Mouse (Mus musculus): ENCODE results near the gene Tctex1d1. TPM values are rescaled to one million over a fixed set of nuclear protein-coding genes. Genes with fewer than 3 reads are reported as not detected.

Gene Tctex1d1
- polyA plus RNA-seq, 1 experiment from 2014 or later: 0.37 TPM

DNA sequence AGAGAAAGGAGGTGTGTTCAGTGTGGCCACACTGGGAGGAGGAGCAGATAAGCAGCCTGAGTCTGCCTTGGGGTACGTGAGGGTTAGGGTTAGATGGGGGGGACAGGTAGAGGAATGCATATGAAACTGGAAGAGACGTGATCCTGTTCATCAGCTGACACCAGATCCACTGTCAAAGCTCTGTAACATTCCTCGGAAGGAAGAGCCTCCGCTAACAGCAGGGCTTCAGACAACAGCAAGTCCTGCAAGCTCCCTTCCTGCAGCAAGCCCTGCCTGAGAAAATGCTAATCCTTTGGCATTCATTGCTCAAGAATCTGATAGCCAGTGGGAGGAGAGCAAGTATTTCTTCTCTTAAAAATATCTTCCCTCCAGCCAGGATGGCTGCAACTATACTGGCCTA, 35.1 kb downstream of the Tctex1d1 start:
- H3K4me2 ChIP-seq (ENCODE audit: low read depth, severe bottlenecking): no peak overlapping the region

GRCm38 (mm10) chr4:103026621-103027020, 48.2 kb downstream of the Tctex1d1 start, which contains the start of gene Insl5:
Gene Insl5 (minus strand): TSS chr4:103026842.
- 67% methylated on average over 4 of the region's 4 CpGs for WGBS
- no peak within 1 kb of the TSS for H3K27ac ChIP-seq (replicated peaks; ENCODE audit: low read depth, low read length)
- H3K27me3 ChIP-seq (ENCODE audit: control insufficient read depth, insufficient read depth, low read length): no peaks in the 10 kb centered on the region
- H3K9ac ChIP-seq (ENCODE audit: low read length): no peak within 1 kb of the TSS
- no peak for DNase-seq (ENCODE audit: low spot score)
- no peak within 1 kb of the TSS for H3K4me3 ChIP-seq (ENCODE audit: low read depth, low read length)
- H3K9me3 ChIP-seq (ENCODE audit: control insufficient read depth, low read length): no peaks in the 10 kb centered on the region
- no peak for ATAC-seq (ENCODE audit: insufficient number of reproducible peaks, low FRiP score, low TSS enrichment, low read depth)
- H3K36me3 ChIP-seq (ENCODE audit: control insufficient read depth, insufficient read depth, low read length): no peaks in the 10 kb centered on the region
- H3K4me2 ChIP-seq (ENCODE audit: low read depth, severe bottlenecking): no peak within 1 kb of the TSS
- H3K4me1 ChIP-seq (ENCODE audit: control insufficient read depth, insufficient read depth, low read length): no peaks in the 10 kb centered on the region

More for the DNA sequence above, 35.1 kb downstream of the Tctex1d1 start:
- Histone ChIP-seq H3K36me3 (ENCODE audit: control insufficient read depth, insufficient read depth, low read length) (no peaks in the 10 kb centered on the region), H3K4me3 (ENCODE audit: low read depth, low read length) (no peak overlapping the region), H3K27ac (replicated peaks; ENCODE audit: low read depth, low read length) (no peak overlapping the region), H3K9me3 (ENCODE audit: control insufficient read depth, low read length) (no peaks in the 10 kb centered on the region), H3K27me3 (ENCODE audit: control insufficient read depth, insufficient read depth, low read length) (no peaks in the 10 kb centered on the region), H3K9ac (ENCODE audit: low read length) (no peak overlapping the region), H3K4me1 (ENCODE audit: control insufficient read depth, insufficient read depth, low read length) (peaks cover 9% of the 10 kb centered on the region)
- no peak for ATAC-seq (ENCODE audit: insufficient number of reproducible peaks, low FRiP score, low TSS enrichment, low read depth)
- WGBS: 14% methylated on average over 4 of the region's 4 CpGs
- no peak for DNase-seq (ENCODE audit: low spot score)

- H3K9me3 ChIP-seq (ENCODE audit: control insufficient read depth, low read length): no peaks in the 10 kb centered on the region
- H3K4me1 ChIP-seq (ENCODE audit: control insufficient read depth, insufficient read depth, low read length): no peaks in the 10 kb centered on the region
- no peaks in the 10 kb centered on the region for H3K27me3 ChIP-seq (ENCODE audit: control insufficient read depth, insufficient read depth, low read length)
- no peak overlapping the region for H3K4me2 ChIP-seq (ENCODE audit: low read depth, severe bottlenecking)
- H3K27ac ChIP-seq (replicated peaks; ENCODE audit: low read depth, low read length): no peak overlapping the region
- DNase-seq (ENCODE audit: low spot score) (no peak), ATAC-seq (ENCODE audit: insufficient number of reproducible peaks, low FRiP score, low TSS enrichment, low read depth) (no peak)
- H3K4me3 ChIP-seq (ENCODE audit: low read depth, low read length): no peak overlapping the region
- H3K36me3 ChIP-seq (ENCODE audit: control insufficient read depth, insufficient read depth, low read length): no peaks in the 10 kb centered on the region
- H3K9ac ChIP-seq (ENCODE audit: low read length): no peak overlapping the region
- WGBS: 73% methylated on average over 7 of the region's 7 CpGs
Measured at GRCm38 (mm10) chr4:103027745-103028144, 49.3 kb downstream of the Tctex1d1 start.

DNA sequence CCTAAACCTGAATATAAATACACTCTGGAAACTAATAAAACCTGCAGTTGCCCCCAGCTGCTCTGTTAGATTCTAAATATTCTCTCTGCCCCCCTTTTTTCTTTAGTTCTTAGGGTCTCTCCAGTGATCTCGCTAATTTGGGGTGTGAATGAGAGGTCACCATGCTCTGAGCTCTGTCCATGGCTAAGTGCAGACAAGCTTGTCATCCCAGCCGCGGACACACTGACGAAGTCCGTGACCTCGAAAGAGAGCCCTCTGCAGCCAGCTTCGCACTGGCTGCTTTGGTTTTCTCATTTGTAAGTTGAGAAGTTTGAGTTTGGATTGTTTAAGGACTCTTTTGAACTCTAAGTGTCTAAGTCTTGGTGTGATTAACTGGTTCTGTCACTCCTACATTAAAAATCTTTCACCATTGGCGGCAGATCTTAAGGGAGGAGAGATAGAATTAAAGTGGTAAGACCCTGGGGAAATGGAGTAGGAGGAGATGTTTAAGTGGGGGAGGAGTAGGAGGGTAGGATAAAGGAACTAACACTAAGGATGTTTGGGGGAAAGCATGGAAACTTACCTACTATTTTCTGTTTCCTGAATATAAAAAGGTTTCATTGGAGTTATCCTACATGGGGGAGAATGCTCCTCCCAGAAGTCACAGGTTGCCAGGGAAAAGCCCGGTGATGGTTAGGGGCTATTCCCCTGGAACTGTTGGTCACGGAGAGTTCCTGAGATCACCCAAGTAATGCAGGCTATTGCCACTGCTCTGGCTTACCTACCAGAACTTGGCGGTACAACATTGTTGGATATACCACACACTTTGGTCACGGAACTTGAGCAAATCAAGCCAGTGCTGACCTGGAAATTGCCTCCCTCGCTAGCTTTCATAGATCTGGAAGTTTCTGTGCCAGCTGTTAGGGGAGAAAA, 50.0 kb downstream of the Tctex1d1 start:
- H3K4me3 ChIP-seq (ENCODE audit: low read depth, low read length): no peak overlapping the region
- H3K36me3 ChIP-seq (ENCODE audit: control insufficient read depth, insufficient read depth, low read length): no peaks in the 10 kb centered on the region
- H3K4me2 ChIP-seq (ENCODE audit: low read depth, severe bottlenecking): no peak overlapping the region
- no peaks in the 10 kb centered on the region for H3K27me3 ChIP-seq (ENCODE audit: control insufficient read depth, insufficient read depth, low read length)
- no peak for ATAC-seq (ENCODE audit: insufficient number of reproducible peaks, low FRiP score, low TSS enrichment, low read depth)
- no peaks in the 10 kb centered on the region for H3K9me3 ChIP-seq (ENCODE audit: control insufficient read depth, low read length)
- no peak overlapping the region for H3K27ac ChIP-seq (replicated peaks; ENCODE audit: low read depth, low read length)
- WGBS: 65% methylated on average over 13 of the region's 13 CpGs
- DNase-seq (ENCODE audit: low spot score): no peak
- no peaks in the 10 kb centered on the region for H3K4me1 ChIP-seq (ENCODE audit: control insufficient read depth, insufficient read depth, low read length)
- H3K9ac ChIP-seq (ENCODE audit: low read length): no peak overlapping the region

- no peaks in the 10 kb centered on the region for H3K36me3 ChIP-seq (ENCODE audit: control insufficient read depth, insufficient read depth, low read length)
- H3K4me1 ChIP-seq (ENCODE audit: control insufficient read depth, insufficient read depth, low read length): peaks cover 3% of the 10 kb centered on the region; the same call in 1 of the 2 replicates
- no peak overlapping the region for H3K27ac ChIP-seq (replicated peaks; ENCODE audit: low read depth, low read length)
- DNase-seq (ENCODE audit: low spot score) (no peak), ATAC-seq (ENCODE audit: insufficient number of reproducible peaks, low FRiP score, low TSS enrichment, low read depth) (no peak)
- no peak overlapping the region for H3K9ac ChIP-seq (ENCODE audit: low read length)
- no peaks in the 10 kb centered on the region for H3K9me3 ChIP-seq (ENCODE audit: control insufficient read depth, low read length)
- no peaks in the 10 kb centered on the region for H3K27me3 ChIP-seq (ENCODE audit: control insufficient read depth, insufficient read depth, low read length)
- H3K4me2 ChIP-seq (ENCODE audit: low read depth, severe bottlenecking): no peak overlapping the region
- no peak overlapping the region for H3K4me3 ChIP-seq (ENCODE audit: low read depth, low read length)
- 53% methylated on average over 14 of the region's 14 CpGs for WGBS
Measured at GRCm38 (mm10) chr4:103039103-103039837, 60.9 kb downstream of the Tctex1d1 start.

GRCm38 (mm10) chr4:103039838-103040191, 61.4 kb downstream of the Tctex1d1 start:
- peaks cover 3% of the 10 kb centered on the region; the same call in 1 of the 2 replicates for H3K4me1 ChIP-seq (ENCODE audit: control insufficient read depth, insufficient read depth, low read length)
- ATAC-seq (ENCODE audit: insufficient number of reproducible peaks, low FRiP score, low TSS enrichment, low read depth) (no peak), DNase-seq (ENCODE audit: low spot score) (no peak)
- no peaks in the 10 kb centered on the region for H3K36me3 ChIP-seq (ENCODE audit: control insufficient read depth, insufficient read depth, low read length)
- no peak overlapping the region for H3K27ac ChIP-seq (replicated peaks; ENCODE audit: low read depth, low read length)
- H3K27me3 ChIP-seq (ENCODE audit: control insufficient read depth, insufficient read depth, low read length): no peaks in the 10 kb centered on the region
- H3K4me2 ChIP-seq (ENCODE audit: low read depth, severe bottlenecking): no peak overlapping the region
- 34% methylated on average over 5 of the region's 5 CpGs for WGBS
- no peak overlapping the region for H3K9ac ChIP-seq (ENCODE audit: low read length)
- no peak overlapping the region for H3K4me3 ChIP-seq (ENCODE audit: low read depth, low read length)
- H3K9me3 ChIP-seq (ENCODE audit: control insufficient read depth, low read length): no peaks in the 10 kb centered on the region

DNA sequence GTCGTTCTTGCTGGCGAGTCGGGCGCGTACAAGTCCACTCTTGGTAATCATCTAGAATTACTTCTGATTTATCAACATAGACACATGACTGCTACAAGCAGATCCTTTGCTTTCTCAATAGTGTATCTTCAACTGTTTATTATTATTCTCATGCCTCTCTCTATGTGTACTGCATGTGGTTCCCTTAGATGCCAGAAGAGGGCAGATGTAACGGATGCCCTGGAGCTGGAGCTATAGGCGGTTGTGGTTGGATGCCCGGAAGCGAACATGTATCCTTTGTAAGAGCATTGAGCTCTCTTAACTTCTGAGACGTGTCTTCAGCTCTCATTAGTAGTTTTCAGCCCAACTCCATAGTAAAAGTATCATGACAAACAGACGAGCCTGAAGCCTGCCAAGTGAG, 64.6 kb downstream of the Tctex1d1 start:
- Histone ChIP-seq H3K4me1 (ENCODE audit: control insufficient read depth, insufficient read depth, low read length) (peaks cover 3% of the 10 kb centered on the region; the same call in 1 of the 2 replicates), H3K27ac (replicated peaks; ENCODE audit: low read depth, low read length) (no peak overlapping the region), H3K9me3 (ENCODE audit: control insufficient read depth, low read length) (no peaks in the 10 kb centered on the region), H3K27me3 (ENCODE audit: control insufficient read depth, insufficient read depth, low read length) (no peaks in the 10 kb centered on the region), H3K36me3 (ENCODE audit: control insufficient read depth, insufficient read depth, low read length) (no peaks in the 10 kb centered on the region), H3K9ac (ENCODE audit: low read length) (no peak overlapping the region), H3K4me3 (ENCODE audit: low read depth, low read length) (no peak overlapping the region), H3K4me2 (ENCODE audit: low read depth, severe bottlenecking) (no peak overlapping the region)
- 89% methylated on average over 11 of the region's 11 CpGs for WGBS
- DNase-seq (ENCODE audit: low spot score): no peak
- no peak for ATAC-seq (ENCODE audit: insufficient number of reproducible peaks, low FRiP score, low TSS enrichment, low read depth)

DNA sequence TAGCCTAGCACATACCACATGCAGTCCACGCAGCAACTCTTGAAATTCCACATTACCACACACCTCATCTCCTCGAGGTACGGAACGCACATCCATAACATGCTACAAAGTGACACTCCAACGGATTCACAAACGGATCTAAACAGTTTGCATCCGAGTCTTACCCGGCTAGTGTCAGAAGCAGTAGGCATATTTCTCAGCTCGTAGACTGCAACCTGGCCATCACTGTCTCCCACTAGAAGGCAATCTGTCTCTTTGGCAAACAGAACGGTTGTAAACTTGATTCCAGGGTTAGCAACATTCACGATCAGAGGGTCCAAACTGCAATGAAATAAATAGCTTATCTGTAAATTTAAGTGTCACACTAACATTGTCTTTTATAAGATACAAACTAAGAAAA, 69.6 kb downstream of the Tctex1d1 start:
- H3K4me1 ChIP-seq (ENCODE audit: control insufficient read depth, insufficient read depth, low read length): no peaks in the 10 kb centered on the region
- 80% methylated on average over 11 of the region's 11 CpGs for WGBS
- no peak overlapping the region for H3K4me2 ChIP-seq (ENCODE audit: low read depth, severe bottlenecking)
- no peak overlapping the region for H3K4me3 ChIP-seq (ENCODE audit: low read depth, low read length)
- H3K9ac ChIP-seq (ENCODE audit: low read length): no peak overlapping the region
- no peaks in the 10 kb centered on the region for H3K9me3 ChIP-seq (ENCODE audit: control insufficient read depth, low read length)
- no peak overlapping the region for H3K27ac ChIP-seq (replicated peaks; ENCODE audit: low read depth, low read length)
- no peak for DNase-seq (ENCODE audit: low spot score)
- no peak for ATAC-seq (ENCODE audit: insufficient number of reproducible peaks, low FRiP score, low TSS enrichment, low read depth)
- H3K36me3 ChIP-seq (ENCODE audit: control insufficient read depth, insufficient read depth, low read length): no peaks in the 10 kb centered on the region
- H3K27me3 ChIP-seq (ENCODE audit: control insufficient read depth, insufficient read depth, low read length): no peaks in the 10 kb centered on the region

Data from limb, embryonic 11.5 days (tissue).